Mouse (Mus musculus): ENCODE results near the gene Mpz. TPM values are rescaled to one million over a fixed set of nuclear protein-coding genes. Genes with fewer than 3 reads are reported as not detected.
A peak's percentile ranks its signal among the peaks of the same experiment; 100 is the strongest.

Mpz gene
- polyA plus RNA-seq, 1 experiment: 24.9 TPM

DNA sequence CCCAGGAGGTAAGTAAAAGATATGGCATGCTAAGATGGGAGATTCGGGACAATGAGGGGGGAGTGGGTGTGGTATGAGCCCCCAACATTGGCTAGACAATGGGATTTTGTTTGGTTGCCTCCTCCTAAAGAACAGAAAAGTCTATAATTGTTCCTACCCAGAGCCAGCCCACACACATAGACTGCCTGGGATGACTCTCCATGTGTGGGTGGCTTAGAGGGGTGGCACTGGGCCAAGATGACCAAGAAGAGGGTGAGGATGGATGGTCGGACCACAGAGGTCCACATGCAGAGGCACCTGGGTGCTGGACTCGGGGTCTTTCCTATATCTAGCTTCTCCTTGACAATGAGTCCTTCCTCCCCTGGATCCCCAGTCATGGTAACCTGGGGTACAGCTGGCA lies 6.1 kb downstream of the Mpz start:
- no peak overlapping the region for H3K4me3 ChIP-seq (replicated peaks; ENCODE audit: extremely low read depth, low read depth, low read length)
- no peak for TF ChIP-seq CTCF (IDR thresholded peaks at IDR 0.05; ENCODE audit: insufficient read depth, low read length)
- no peak for TF ChIP-seq POLR2A (IDR thresholded peaks at IDR 0.05; ENCODE audit: borderline replicate concordance, extremely low read depth, low read depth, low read length)
- 66% methylated on average over 3 of the region's 3 CpGs for WGBS
- H3K4me1 ChIP-seq (ENCODE audit: control insufficient read depth, insufficient read depth, low read length): no peaks in the 10 kb centered on the region
- no peak for DNase-seq

DNA sequence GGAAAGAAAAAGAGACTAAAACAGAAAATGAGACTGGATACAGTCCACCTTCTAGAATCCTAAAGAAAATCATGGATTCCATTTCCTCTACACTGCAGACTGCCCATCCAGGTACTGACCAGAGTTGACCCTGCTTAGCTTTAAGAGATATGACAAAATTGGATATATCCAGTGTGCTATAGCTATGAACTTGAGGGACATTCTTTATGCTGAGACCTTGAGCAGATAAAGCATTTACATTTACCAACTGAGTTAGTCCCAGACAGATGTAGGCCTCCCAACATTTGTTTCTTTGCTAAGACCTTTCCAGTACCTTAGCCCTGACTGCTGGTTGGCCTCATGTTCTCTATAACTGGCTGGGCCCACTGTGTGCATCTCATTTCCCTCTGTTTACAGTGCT lies 7.5 kb downstream of the Mpz start:
- TF ChIP-seq POLR2A (IDR thresholded peaks at IDR 0.05; ENCODE audit: borderline replicate concordance, extremely low read depth, low read depth, low read length) (no peak), CTCF (IDR thresholded peaks at IDR 0.05; ENCODE audit: insufficient read depth, low read length) (no peak)
- no peak for DNase-seq
- no peak overlapping the region for H3K4me3 ChIP-seq (replicated peaks; ENCODE audit: extremely low read depth, low read depth, low read length)
- H3K4me1 ChIP-seq (ENCODE audit: control insufficient read depth, insufficient read depth, low read length): no peaks in the 10 kb centered on the region

DNA sequence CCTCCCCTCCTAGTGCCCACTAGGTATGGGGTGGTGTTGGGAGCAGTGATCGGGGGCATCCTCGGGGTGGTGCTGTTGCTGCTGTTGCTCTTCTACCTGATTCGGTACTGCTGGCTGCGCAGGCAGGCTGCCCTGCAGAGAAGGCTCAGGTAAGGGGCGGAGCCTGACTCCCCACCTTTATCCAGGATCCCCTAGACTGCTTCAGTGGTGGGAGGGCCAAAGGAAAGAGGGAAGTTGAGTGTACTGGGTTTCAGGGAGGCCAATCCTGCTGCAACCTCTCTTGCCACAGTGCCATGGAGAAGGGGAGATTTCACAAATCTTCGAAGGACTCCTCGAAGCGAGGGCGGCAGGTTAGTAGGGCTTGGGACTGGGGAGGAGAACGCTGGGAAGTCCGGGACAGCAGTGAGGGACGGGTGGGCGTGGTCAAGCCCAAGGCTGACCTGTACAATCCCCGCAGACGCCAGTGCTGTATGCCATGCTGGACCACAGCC lies 9.0 kb downstream of the Mpz start:
- peak; percentile 39; the same call in 1 of the 2 replicates for TF ChIP-seq CTCF (IDR thresholded peaks at IDR 0.05; ENCODE audit: insufficient read depth, low read length)
- 0 out of 2 replicates have a peak, but pooled peaks have one; percentile 7 for TF ChIP-seq POLR2A (IDR thresholded peaks at IDR 0.05; ENCODE audit: borderline replicate concordance, extremely low read depth, low read depth, low read length)
- Histone ChIP-seq H3K4me3 (replicated peaks; ENCODE audit: extremely low read depth, low read depth, low read length) (peak overlapping the region; percentile 48), H3K4me1 (ENCODE audit: control insufficient read depth, insufficient read depth, low read length) (no peaks in the 10 kb centered on the region)
- peak; percentile 42 for DNase-seq
- WGBS: 31% methylated on average over 15 of the region's 15 CpGs

DNA sequence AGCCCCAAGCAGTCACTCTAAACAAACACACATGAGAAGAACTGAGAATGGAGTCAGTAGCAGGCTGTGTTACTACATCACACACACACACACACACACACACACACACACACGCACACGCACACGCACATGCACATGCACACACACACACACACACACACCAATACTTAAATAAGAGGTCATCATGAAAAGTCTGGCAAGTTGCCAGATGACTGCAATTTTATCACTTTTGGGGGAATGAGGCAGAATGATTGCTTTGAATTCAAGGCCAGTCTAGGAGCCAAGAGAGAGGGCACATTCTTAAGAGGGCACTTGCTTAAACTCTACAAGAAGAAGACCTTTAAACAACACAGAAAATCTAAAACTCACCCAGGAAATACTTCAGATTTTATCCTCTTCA lies 12.0 kb downstream of the Mpz start:
- no peak for TF ChIP-seq CTCF (IDR thresholded peaks at IDR 0.05; ENCODE audit: insufficient read depth, low read length)
- WGBS: 81% methylated on average over 3 of the region's 3 CpGs
- Histone ChIP-seq H3K4me3 (replicated peaks; ENCODE audit: extremely low read depth, low read depth, low read length) (no peak overlapping the region), H3K4me1 (ENCODE audit: control insufficient read depth, insufficient read depth, low read length) (no peaks in the 10 kb centered on the region)
- DNase-seq: no peak

DNA sequence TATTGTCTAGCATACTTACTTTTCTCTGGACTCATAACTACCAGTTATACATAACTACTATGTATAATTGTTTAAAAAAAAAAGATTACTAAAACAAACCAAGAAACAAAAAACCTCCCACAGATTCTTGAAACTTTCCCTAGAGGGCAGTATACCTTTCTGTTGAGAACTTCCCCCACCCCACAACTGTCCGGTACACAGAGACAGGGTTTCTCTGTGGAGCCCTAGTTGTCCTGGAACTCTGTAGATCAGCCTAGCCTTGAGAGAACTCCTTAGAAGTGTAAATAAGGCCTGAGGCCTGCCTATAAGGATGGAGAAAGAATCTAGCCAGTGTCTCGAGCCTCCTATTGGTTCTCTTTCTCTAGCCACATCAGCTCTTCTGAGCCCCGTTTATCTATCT lies 13.7 kb downstream of the Mpz start:
- no peak for TF ChIP-seq POLR2A (IDR thresholded peaks at IDR 0.05; ENCODE audit: borderline replicate concordance, extremely low read depth, low read depth, low read length)
- H3K4me3 ChIP-seq (replicated peaks; ENCODE audit: extremely low read depth, low read depth, low read length): no peak overlapping the region
- no peaks in the 10 kb centered on the region for H3K4me1 ChIP-seq (ENCODE audit: control insufficient read depth, insufficient read depth, low read length)
- DNase-seq: no peak
- 41% methylated on average over 3 of the region's 3 CpGs for WGBS

DNA sequence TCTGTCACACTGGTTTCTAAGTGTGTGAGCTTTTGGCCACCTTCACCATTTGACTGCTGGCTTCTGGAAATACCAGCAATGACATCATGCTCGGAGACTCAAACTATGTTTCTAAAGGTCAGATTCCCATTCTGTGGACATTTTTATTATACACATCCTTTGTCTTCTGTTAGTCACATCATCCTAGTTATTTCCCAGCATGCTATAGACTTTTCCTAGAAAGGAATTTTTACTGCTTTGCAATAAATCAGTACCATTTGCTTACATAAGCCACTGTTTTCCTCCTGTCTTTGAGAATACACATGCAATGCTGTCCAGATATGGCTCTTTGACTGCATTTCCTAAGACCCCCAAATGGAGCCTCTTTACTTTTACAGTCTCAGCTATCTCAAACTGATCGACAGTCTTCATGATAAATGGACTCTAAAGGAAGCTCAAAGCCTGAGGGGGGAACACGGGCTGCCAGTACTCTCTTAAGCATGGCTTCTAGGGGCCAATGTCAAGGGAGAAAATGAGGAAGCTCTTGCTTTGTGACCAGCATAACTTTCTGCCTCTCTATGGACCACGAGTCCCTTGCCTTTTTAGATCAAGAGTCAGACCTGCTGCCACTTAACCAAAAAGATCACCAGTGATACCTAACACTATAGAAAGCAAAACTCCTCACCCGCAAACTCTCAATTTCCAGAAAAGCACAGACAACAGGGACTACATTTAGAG lies 15.3 kb downstream of the Mpz start:
- no peak for TF ChIP-seq CTCF (IDR thresholded peaks at IDR 0.05; ENCODE audit: insufficient read depth, low read length)
- no peak for TF ChIP-seq POLR2A (IDR thresholded peaks at IDR 0.05; ENCODE audit: borderline replicate concordance, extremely low read depth, low read depth, low read length)
- no peak for DNase-seq
- Histone ChIP-seq H3K4me1 (ENCODE audit: control insufficient read depth, insufficient read depth, low read length) (peaks cover 4% of the 10 kb centered on the region; the same call in 1 of the 2 replicates), H3K4me3 (replicated peaks; ENCODE audit: extremely low read depth, low read depth, low read length) (no peak overlapping the region)
- WGBS: 74% methylated on average over 5 of the region's 5 CpGs

DNA sequence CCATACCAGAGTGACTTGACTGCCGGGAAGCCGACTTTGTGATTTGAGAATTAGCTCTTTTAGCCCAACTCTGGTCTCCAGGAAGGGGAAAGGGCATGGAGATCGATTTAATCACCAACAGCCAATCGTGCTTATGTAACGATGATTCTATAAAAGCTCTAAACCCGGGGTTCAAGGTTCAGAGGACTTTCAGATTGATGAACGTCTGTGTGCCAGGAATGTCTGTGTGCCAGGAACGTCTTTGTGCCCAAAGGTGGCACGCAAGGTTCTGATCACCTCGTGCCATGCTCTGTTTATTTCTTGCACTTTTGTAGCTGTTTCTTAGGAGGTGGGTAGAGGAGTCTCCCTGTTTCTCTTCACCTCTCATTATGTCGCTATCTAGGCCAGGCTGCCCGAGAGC lies 18.4 kb downstream of the Mpz start:
- 88% methylated on average over 12 of the region's 12 CpGs for WGBS
- no peak for DNase-seq
- Histone ChIP-seq H3K4me3 (replicated peaks; ENCODE audit: extremely low read depth, low read depth, low read length) (no peak overlapping the region), H3K4me1 (ENCODE audit: control insufficient read depth, insufficient read depth, low read length) (peaks cover 8% of the 10 kb centered on the region)
- TF ChIP-seq POLR2A (IDR thresholded peaks at IDR 0.05; ENCODE audit: borderline replicate concordance, extremely low read depth, low read depth, low read length) (no peak), CTCF (IDR thresholded peaks at IDR 0.05; ENCODE audit: insufficient read depth, low read length) (no peak)

DNA sequence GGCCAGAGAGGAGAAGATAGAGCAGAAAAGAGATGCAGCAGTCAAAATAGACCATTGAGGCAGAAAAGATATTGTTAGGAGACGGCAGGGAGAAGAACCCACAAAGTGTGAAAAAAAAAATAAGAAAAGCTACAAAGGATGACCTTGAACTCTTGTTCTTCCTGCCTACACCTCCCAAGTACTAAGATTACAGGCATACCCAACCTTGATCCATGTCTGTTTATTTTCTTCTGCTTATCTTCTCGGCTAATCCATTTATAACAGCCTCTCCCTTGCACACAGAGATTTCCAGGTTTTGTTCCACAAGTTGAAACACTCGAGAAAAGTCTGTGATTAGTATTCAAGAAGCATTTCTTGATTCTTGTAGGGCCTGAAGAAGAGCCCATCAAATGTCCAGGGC lies 19.4 kb downstream of the Mpz start:
- no peak overlapping the region for H3K4me3 ChIP-seq (replicated peaks; ENCODE audit: extremely low read depth, low read depth, low read length)
- TF ChIP-seq POLR2A (IDR thresholded peaks at IDR 0.05; ENCODE audit: borderline replicate concordance, extremely low read depth, low read depth, low read length) (no peak), CTCF (IDR thresholded peaks at IDR 0.05; ENCODE audit: insufficient read depth, low read length) (no peak)
- no peak for DNase-seq
- peaks cover 8% of the 10 kb centered on the region for H3K4me1 ChIP-seq (ENCODE audit: control insufficient read depth, insufficient read depth, low read length)
- WGBS: 29% methylated on average over 3 of the region's 3 CpGs

DNA sequence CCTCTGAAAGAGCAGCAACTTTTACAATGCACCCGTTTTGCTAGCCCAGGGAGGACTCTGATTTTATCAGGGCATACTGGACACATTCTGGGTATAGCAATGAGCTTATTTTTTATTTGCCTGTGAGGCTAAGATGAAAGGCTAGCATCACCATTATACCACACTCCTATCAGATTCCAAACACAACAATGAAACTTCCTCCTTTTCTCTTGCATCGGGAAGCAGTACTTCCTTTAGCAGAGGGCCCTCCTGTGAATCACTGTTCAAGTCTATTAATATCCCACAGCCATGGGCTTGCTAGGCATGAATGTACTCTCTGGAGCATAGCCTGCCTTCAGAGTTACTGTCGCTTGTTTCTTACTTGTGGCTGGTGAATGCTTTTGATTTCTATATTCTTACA lies 20.6 kb downstream of the Mpz start:
- TF ChIP-seq CTCF (IDR thresholded peaks at IDR 0.05; ENCODE audit: insufficient read depth, low read length) (no peak), POLR2A (IDR thresholded peaks at IDR 0.05; ENCODE audit: borderline replicate concordance, extremely low read depth, low read depth, low read length) (no peak)
- WGBS: 25% methylated on average over 3 of the region's 3 CpGs
- peaks cover 8% of the 10 kb centered on the region for H3K4me1 ChIP-seq (ENCODE audit: control insufficient read depth, insufficient read depth, low read length)
- DNase-seq: no peak
- H3K4me3 ChIP-seq (replicated peaks; ENCODE audit: extremely low read depth, low read depth, low read length): no peak overlapping the region

DNA sequence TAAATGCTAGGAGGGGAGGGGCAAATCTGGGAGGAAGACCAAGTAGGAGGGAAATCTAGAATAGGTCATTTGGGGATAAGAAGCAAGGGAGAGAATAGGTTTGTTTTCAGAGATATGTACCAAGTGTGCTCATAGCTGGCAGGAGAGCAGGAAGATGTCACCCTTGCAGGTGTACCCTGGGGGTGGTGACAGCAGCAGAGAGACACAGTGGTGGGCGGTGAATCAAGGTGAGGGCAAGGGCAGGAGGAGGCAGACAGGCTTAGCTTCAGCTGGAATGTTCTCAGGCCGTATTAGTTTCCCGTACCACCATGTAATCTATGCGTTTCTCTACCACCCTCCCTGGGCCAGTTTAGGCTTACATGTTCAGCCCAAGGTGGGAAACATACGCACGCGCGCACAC lies 22.3 kb downstream of the Mpz start:
- 97% methylated on average over 8 of the region's 8 CpGs for WGBS
- DNase-seq: no peak
- Histone ChIP-seq H3K4me3 (replicated peaks; ENCODE audit: extremely low read depth, low read depth, low read length) (no peak overlapping the region), H3K4me1 (ENCODE audit: control insufficient read depth, insufficient read depth, low read length) (peaks cover 8% of the 10 kb centered on the region)
- no peak for TF ChIP-seq POLR2A (IDR thresholded peaks at IDR 0.05; ENCODE audit: borderline replicate concordance, extremely low read depth, low read depth, low read length)
- no peak for TF ChIP-seq CTCF (IDR thresholded peaks at IDR 0.05; ENCODE audit: insufficient read depth, low read length)
